Mouse (Mus musculus) layer of hippocampus, adult 9-11 months (tissue): ENCODE measurements around the gene B3gnt9.
A peak's percentile ranks its signal among the peaks of the same experiment; 100 is the strongest.

Experiments
- DNase-seq: peaks from one replicate; pipeline ENCODE4 v3.0.0; 2022

B3gnt9 gene

DNA sequence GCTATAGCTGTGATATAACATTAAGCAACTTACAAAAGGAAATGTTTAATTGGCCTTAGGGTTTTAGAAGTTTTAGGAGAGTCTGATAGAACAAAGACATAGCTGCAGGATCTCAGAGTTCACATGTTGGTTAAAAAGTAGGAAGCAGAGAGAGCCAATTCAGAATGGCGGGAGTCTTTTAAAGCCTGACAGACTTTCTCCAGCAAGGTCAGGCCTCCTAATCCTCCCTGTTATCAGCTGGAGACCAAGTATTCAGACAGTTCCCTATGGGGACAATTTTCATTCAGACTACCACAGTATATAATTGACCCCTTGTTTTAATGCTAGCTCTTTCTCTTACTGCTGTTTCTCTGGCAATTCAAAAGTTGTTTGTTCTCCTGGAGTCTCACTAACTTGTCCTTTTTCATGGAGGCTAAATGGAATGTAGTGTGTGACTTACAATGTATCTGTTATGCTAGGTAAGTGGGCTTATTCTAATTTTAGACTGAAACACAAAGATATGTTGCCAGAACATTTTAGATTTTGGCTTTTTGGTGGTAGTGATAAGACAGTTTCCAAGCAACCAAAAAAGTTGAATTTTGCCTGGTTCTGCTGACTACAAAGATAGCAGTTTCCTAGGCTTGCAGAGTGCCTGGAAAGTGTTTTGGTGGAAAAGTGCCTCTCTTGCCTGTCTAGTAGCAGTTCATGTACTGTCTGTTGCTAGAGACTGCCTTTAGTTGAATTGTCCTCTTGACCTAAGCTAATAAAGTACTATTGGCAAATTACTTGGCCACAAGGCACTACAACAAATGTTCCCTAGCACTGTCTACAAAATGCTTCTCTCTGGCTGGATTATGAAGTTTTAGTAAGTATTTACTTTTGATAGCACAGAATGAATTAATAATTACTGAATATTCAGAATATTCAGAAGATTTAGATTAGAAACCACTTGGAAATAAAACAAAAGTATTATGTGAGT lies 45.5 kb downstream of the B3gnt9 start:
- no peak for DNase-seq

DNA sequence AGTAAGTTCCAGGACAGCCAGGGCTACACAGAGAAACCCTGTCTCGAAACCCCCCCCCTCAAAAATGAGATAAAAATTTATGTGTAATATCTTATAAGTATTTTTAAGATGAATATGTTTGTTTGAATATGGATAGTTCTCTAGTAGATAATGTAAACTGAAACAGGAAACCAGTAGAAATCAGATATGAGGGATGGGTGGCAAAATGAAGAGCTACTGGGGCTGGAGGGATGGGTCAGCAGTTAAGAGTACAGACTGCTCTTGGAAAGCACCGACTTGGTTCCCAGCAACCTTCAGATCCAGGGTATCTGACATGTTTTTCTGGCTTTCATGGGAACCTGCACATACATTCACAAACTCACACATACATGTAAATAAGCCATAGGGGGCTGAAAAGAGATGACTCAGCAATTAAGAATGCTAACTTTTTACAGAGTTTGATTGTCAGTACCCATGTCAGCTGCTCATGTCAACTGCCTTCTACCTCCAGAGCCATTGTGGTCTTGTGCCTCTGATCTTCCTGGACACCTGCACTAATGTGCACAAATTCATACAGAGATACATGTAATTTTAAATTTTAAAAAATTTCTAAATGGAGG lies 47.2 kb downstream of the B3gnt9 start:
- DNase-seq, result no peak

DNA sequence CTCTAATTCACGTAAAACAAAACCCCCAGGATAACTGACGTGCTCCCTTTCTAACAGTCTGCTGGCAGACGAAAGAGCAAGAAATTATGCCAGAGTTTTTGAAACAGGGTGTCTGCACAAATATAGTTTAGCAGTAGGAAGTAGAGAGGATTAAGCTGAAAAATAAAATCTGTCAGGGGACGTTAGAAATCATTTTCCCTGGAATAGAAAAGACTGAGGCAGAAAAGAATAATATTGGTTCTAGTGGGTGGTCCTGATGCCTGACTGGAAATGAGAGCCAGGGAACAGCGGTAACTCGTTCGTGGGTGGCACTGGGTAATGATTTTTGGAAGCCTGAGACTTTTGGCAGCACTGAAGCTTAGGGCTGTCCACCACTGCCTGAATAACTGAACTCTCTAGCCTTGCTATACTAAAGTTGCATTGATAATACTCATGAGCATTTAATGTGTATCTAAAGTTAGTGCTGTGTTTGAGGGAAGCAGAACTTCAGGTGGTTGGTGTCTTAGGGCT lies 48.1 kb downstream of the B3gnt9 start:
- peak; percentile 50 for DNase-seq

DNA sequence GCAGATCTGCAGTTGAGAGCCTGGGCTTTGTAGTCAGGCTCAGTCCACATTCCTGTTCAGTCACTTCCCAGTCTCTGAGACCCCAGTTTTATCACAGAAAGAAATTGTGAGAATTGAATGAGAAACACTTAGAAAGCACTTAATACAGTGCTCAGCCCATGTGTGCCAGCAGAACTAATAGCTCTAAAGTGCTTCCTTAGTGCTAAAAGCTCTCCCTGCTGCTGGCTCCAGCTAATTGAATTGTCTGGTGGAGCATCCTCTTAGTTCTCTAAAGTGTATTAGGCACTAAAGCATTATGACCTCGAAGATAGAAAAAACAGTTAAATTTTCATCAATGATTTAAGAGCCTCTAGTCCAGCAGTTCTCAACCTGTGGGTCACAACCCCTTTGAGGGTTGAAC lies 49.2 kb downstream of the B3gnt9 start:
- no peak for DNase-seq
